Mouse (Mus musculus) adrenal gland, adult 2 months (tissue): ENCODE measurements around the gene Tnfsf14. TPM values are rescaled to one million over a fixed set of nuclear protein-coding genes. Genes with fewer than 3 reads are reported as not detected.

Experiments
- microRNA-seq, 2 experiments: library from miRNA; unstranded; fragments of <30 nt; microRNA quantifications; one replicate each; pipeline ENCODE4 v1.2.0; 2021
- polyA plus RNA-seq: library from polyadenylated mRNA; depleted of rRNA; stranded (reverse); fragments of >200 nt; gene quantifications from 2 replicates; pipeline ENCODE4 v1.2.3, GENCODE M21; 2012; rRNA removed
- total RNA-seq, 2 experiments: library from RNA; stranded (reverse); gene quantifications; 2 replicates each; pipeline ENCODE4 v1.2.3; 2021

Tnfsf14 gene
- total and polyA plus RNA-seq, 3 experiments: 0.21 to 0.26 TPM; not detected in 1

Small RNA genes lying within 50 kb of the gene (microRNA-seq; reads per million reads assigned to microRNA genes)
- gene Mir6978: 0 to 0.22 reads per million in 2 experiments

Other genes with a start within 250 kb of the Tnfsf14 start
- gene Acer1, start 212.1 kb downstream of the Tnfsf14 start, total RNA-seq: under 1 TPM in 1 of 2 experiments, not detected in 1; 0.23 TPM
- gene Acer1, start 212.1 kb downstream of the Tnfsf14 start, polyA plus RNA-seq: 0.42 and 0.51 TPM in 2 replicates
- gene Clpp, start 203.9 kb downstream of the Tnfsf14 start, total RNA-seq: 100 to 1,000 TPM; 118 to 140 TPM
- gene Clpp, start 203.9 kb downstream of the Tnfsf14 start, polyA plus RNA-seq: 378 and 412 TPM in 2 replicates
- 10 to 100 TPM; 58.3 to 81.0 TPM for gene Alkbh7, start 196.8 kb downstream of the Tnfsf14 start, total RNA-seq
- gene Alkbh7, start 196.8 kb downstream of the Tnfsf14 start, polyA plus RNA-seq: 182 and 186 TPM in 2 replicates
- not detected for gene Pspn, start 194.2 kb downstream of the Tnfsf14 start, total RNA-seq
- 1.9 TPM in 2 replicates for gene Pspn, start 194.2 kb downstream of the Tnfsf14 start, polyA plus RNA-seq
- 10 to 100 TPM; 55.8 to 57.3 TPM for gene Gtf2f1, start 182.9 kb downstream of the Tnfsf14 start, total RNA-seq
- 23.8 and 28.5 TPM in 2 replicates for gene Gtf2f1, start 182.9 kb downstream of the Tnfsf14 start, polyA plus RNA-seq
- gene Gm17949, start 182.7 kb downstream of the Tnfsf14 start, total RNA-seq: not detected
- not detected in 2 replicates for gene Gm17949, start 182.7 kb downstream of the Tnfsf14 start, polyA plus RNA-seq
- 10 to 100 TPM; 76.9 to 88.8 TPM for gene Khsrp, start 162.7 kb downstream of the Tnfsf14 start, total RNA-seq
- gene Khsrp, start 162.7 kb downstream of the Tnfsf14 start, polyA plus RNA-seq: 145 and 160 TPM in 2 replicates
- not detected for gene Slc25a41, start 152.5 kb downstream of the Tnfsf14 start, total RNA-seq
- 0.18 TPM in 1 of 2 replicates, not detected in the other for gene Slc25a41, start 152.5 kb downstream of the Tnfsf14 start, polyA plus RNA-seq
- 1 to 10 TPM in 1 of 2 experiments, under 1 TPM in 1; 0.63 to 1.8 TPM for gene Crb3, start 135.1 kb downstream of the Tnfsf14 start, total RNA-seq
- 1.1 and 1.5 TPM in 2 replicates for gene Crb3, start 135.1 kb downstream of the Tnfsf14 start, polyA plus RNA-seq
- gene Slc25a23, start 134.3 kb downstream of the Tnfsf14 start, total RNA-seq: 10 to 100 TPM; 75.8 to 87.5 TPM
- 72.0 and 94.5 TPM in 2 replicates for gene Slc25a23, start 134.3 kb downstream of the Tnfsf14 start, polyA plus RNA-seq
- gene Dennd1c, start 115.7 kb downstream of the Tnfsf14 start, total RNA-seq: 1 to 10 TPM; 1.8 TPM
- 2.8 and 3.3 TPM in 2 replicates for gene Dennd1c, start 115.7 kb downstream of the Tnfsf14 start, polyA plus RNA-seq
- 1 to 10 TPM; 5.7 to 7.7 TPM for gene Tubb4a, start 106.4 kb downstream of the Tnfsf14 start, total RNA-seq
- gene Tubb4a, start 106.4 kb downstream of the Tnfsf14 start, polyA plus RNA-seq: 3.1 and 3.8 TPM in 2 replicates
- gene Tnfsf9, start 88.9 kb downstream of the Tnfsf14 start, total RNA-seq: under 1 TPM; 0.45 to 0.72 TPM
- gene Tnfsf9, start 88.9 kb downstream of the Tnfsf14 start, polyA plus RNA-seq: 1.2 and 1.8 TPM in 2 replicates
- gene Cd70, start 44.4 kb downstream of the Tnfsf14 start, total RNA-seq: not detected
- not detected in 2 replicates for gene Cd70, start 44.4 kb downstream of the Tnfsf14 start, polyA plus RNA-seq
- 1,000 to 10,000 TPM in 1 of 2 experiments, 100 to 1,000 TPM in 1; 382 to 3,178 TPM for gene C3, start 34.0 kb upstream of the Tnfsf14 start, total RNA-seq
- gene C3, start 34.0 kb upstream of the Tnfsf14 start, polyA plus RNA-seq: 222 and 767 TPM in 2 replicates
- gene Gpr108, start 54.3 kb upstream of the Tnfsf14 start, total RNA-seq: 10 to 100 TPM; 85.1 to 89.5 TPM
- 79.7 and 82.5 TPM in 2 replicates for gene Gpr108, start 54.3 kb upstream of the Tnfsf14 start, polyA plus RNA-seq
- gene Trip10, start 55.3 kb upstream of the Tnfsf14 start, total RNA-seq: 10 to 100 TPM; 44.5 to 51.5 TPM
- gene Trip10, start 55.3 kb upstream of the Tnfsf14 start, polyA plus RNA-seq: 25.2 and 28.2 TPM in 2 replicates
- 1 to 10 TPM; 2.0 to 4.3 TPM for gene Vav1, start 84.9 kb upstream of the Tnfsf14 start, total RNA-seq
- 1.1 and 1.3 TPM in 2 replicates for gene Vav1, start 84.9 kb upstream of the Tnfsf14 start, polyA plus RNA-seq
- gene Adgre1, start 164.5 kb upstream of the Tnfsf14 start, total RNA-seq: 1 to 10 TPM; 7.7 to 9.3 TPM
- 3.5 and 4.0 TPM in 2 replicates for gene Adgre1, start 164.5 kb upstream of the Tnfsf14 start, polyA plus RNA-seq